Mouse (Mus musculus): ENCODE data around the gene Skint10.

GRCm38 (mm10) chr4:112774766-112775165 is at the start of gene Skint10:
- no peak for TF ChIP-seq CTCF (conservative IDR thresholded peaks at IDR 0.05; ENCODE audit: low read length)
- no peak for TF ChIP-seq POU5F1 (IDR thresholded peaks at IDR 0.05; ENCODE audit: borderline replicate concordance, low read length)

Data from E14TG2a.4 (cell line).